Mouse (Mus musculus) neural tube, embryonic 12.5 days (tissue): ENCODE measurements around the gene Nptxr. TPM values are rescaled to one million over a fixed set of nuclear protein-coding genes. Genes with fewer than 3 reads are reported as not detected.
"Not testable (repeated sequence)": the region's sequence is repeated elsewhere in the genome, so short reads cannot be mapped to it uniquely, and the experiment has no call there.

ENCODE experiments used
- ATAC-seq: fragments of 200-750 bp; cut with Nextera tagmentation; 2 replicates; pipeline ENCODE4 v1.8.0; 2017; ENCODE audit warnings: low read depth, mild to moderate bottlenecking, moderate TSS enrichment, moderate library complexity; ENCODE audit not compliant: low FRiP score
- H3K27ac ChIP-seq: fragments of 300-500 bp; sonication (generic); 2 replicates; pipeline ENCODE4 v1.5.1; 2016
- H3K27me3 ChIP-seq: fragments of 300-500 bp; sonication (generic); replicated peaks from 2 replicates; pipeline ENCODE4 v1.6.1; 2016; ENCODE audit warnings: mild to moderate bottlenecking
- H3K36me3 ChIP-seq: fragments of 300-500 bp; sonication (generic); 2 replicates; pipeline ENCODE4 v1.6.1; 2016; ENCODE audit warnings: mild to moderate bottlenecking
- H3K4me1 ChIP-seq: fragments of 300-500 bp; sonication (generic); 2 replicates; pipeline ENCODE4 v1.6.1; 2016
- H3K4me2 ChIP-seq: fragments of 300-500 bp; sonication (generic); replicated peaks from 2 replicates; pipeline ENCODE4 v1.6.1; 2016; ENCODE audit warnings: mild to moderate bottlenecking
- H3K4me3 ChIP-seq: fragments of 300-500 bp; sonication (generic); 2 replicates; pipeline ENCODE4 v1.5.1; 2016
- H3K9ac ChIP-seq: fragments of 300-500 bp; sonication (generic); 2 replicates; pipeline ENCODE4 v1.6.1; 2016; ENCODE audit warnings: mild to moderate bottlenecking
- H3K9me3 ChIP-seq: fragments of 300-500 bp; sonication (generic); 2 replicates; pipeline ENCODE4 v1.6.1; 2016; ENCODE audit warnings: mild to moderate bottlenecking
- WGBS: fragments of 180-500 bp; shearing (Covaris S2); methylation state at CpG from one replicate; pipeline ENCODE4 v1.1.7; 2016; 5-methylcytosine and 5-hydroxymethylcytosine counted together
- polyA plus RNA-seq: library from polyadenylated mRNA; unstranded; fragments of >200 nt; fragmentation: Nextera tagmentation; extraction: Ambion mirVana; gene quantifications from 2 replicates; pipeline ENCODE4 v1.2.1, GENCODE M21; 2016

Nptxr gene
- polyA plus RNA-seq, 1 experiment from 2014 or later: 13.6 TPM

- not testable (repeated sequence) for H3K4me3 ChIP-seq, H3K4me2 ChIP-seq, H3K9me3 ChIP-seq, H3K27ac ChIP-seq, H3K9ac ChIP-seq, H3K27me3 ChIP-seq, H3K4me1 ChIP-seq, ATAC-seq, H3K36me3 ChIP-seq
- 68% methylated on average over 2 of the region's 2 CpGs for WGBS
These were observed 8.3 kb upstream of the Nptxr start for GRCm38 (mm10) chr15:79812840-79813239.

GRCm38 (mm10) chr15:79810997-79811396 lies 6.4 kb upstream of the Nptxr start:
- ATAC-seq: no peak
- H3K4me3 ChIP-seq: no peak overlapping the region
- no peak overlapping the region for H3K4me2 ChIP-seq
- H3K4me1 ChIP-seq: no peaks in the 10 kb centered on the region
- no peaks in the 10 kb centered on the region for H3K36me3 ChIP-seq
- 77% methylated on average over 4 of the region's 4 CpGs for WGBS
- no peak overlapping the region for H3K9ac ChIP-seq
- H3K27me3 ChIP-seq: peaks cover 18% of the 10 kb centered on the region
- H3K9me3 ChIP-seq: no peaks in the 10 kb centered on the region
- H3K27ac ChIP-seq: no peak overlapping the region

GRCm38 (mm10) chr15:79810061-79810460 lies 5.5 kb upstream of the Nptxr start:
- Histone ChIP-seq H3K4me3 (no peak overlapping the region), H3K27ac (no peak overlapping the region), H3K4me2 (no peak overlapping the region), H3K9ac (no peak overlapping the region), H3K27me3 (peaks cover 27% of the 10 kb centered on the region), H3K4me1 (peaks cover under 1% of the 10 kb centered on the region), H3K9me3 (no peaks in the 10 kb centered on the region), H3K36me3 (no peaks in the 10 kb centered on the region)
- ATAC-seq: no peak
- 61% methylated on average over 3 of the region's 3 CpGs for WGBS

GRCm38 (mm10) chr15:79808658-79809057 lies 4.1 kb upstream of the Nptxr start:
- no peak overlapping the region for H3K27ac ChIP-seq
- H3K36me3 ChIP-seq: no peaks in the 10 kb centered on the region
- H3K27me3 ChIP-seq: peaks cover 41% of the 10 kb centered on the region
- no peak for ATAC-seq
- H3K4me3 ChIP-seq: no peak overlapping the region
- 57% methylated on average over 5 of the region's 5 CpGs for WGBS
- peaks cover 10% of the 10 kb centered on the region for H3K4me1 ChIP-seq
- H3K9me3 ChIP-seq: no peaks in the 10 kb centered on the region
- H3K9ac ChIP-seq: no peak overlapping the region
- H3K4me2 ChIP-seq: no peak overlapping the region

GRCm38 (mm10) chr15:79808114-79808513 lies 3.5 kb upstream of the Nptxr start:
- no peak for ATAC-seq
- Histone ChIP-seq H3K36me3 (no peaks in the 10 kb centered on the region), H3K4me1 (peaks cover 11% of the 10 kb centered on the region), H3K9ac (no peak overlapping the region), H3K4me3 (no peak overlapping the region), H3K27ac (no peak overlapping the region), H3K9me3 (no peaks in the 10 kb centered on the region), H3K27me3 (peaks cover 46% of the 10 kb centered on the region), H3K4me2 (no peak overlapping the region)
- WGBS: 37% methylated on average over 5 of the region's 5 CpGs

GRCm38 (mm10) chr15:79807050-79807449 lies 2.5 kb upstream of the Nptxr start:
- H3K9me3 ChIP-seq: no peaks in the 10 kb centered on the region
- WGBS: 53% methylated on average over 1 of the region's 1 CpGs
- peaks cover 11% of the 10 kb centered on the region for H3K4me1 ChIP-seq
- ATAC-seq: no peak
- no peaks in the 10 kb centered on the region for H3K36me3 ChIP-seq
- H3K4me3 ChIP-seq: no peak overlapping the region
- no peak overlapping the region for H3K4me2 ChIP-seq
- H3K27ac ChIP-seq: no peak overlapping the region
- H3K9ac ChIP-seq: no peak overlapping the region
- H3K27me3 ChIP-seq: peaks cover 57% of the 10 kb centered on the region

- H3K27me3 ChIP-seq: peaks cover 62% of the 10 kb centered on the region
- peaks cover 11% of the 10 kb centered on the region for H3K4me1 ChIP-seq
- H3K4me3 ChIP-seq: no peak overlapping the region
- 18% methylated on average over 8 of the region's 8 CpGs for WGBS
- H3K9me3 ChIP-seq: no peaks in the 10 kb centered on the region
- no peaks in the 10 kb centered on the region for H3K36me3 ChIP-seq
- H3K4me2 ChIP-seq: peak overlapping the region; percentile 90
- no peak for ATAC-seq
- H3K9ac ChIP-seq: no peak overlapping the region
- no peak overlapping the region for H3K27ac ChIP-seq
These were observed 680 bp upstream of the Nptxr start for GRCm38 (mm10) chr15:79805246-79805645.

GRCm38 (mm10) chr15:79803533-79804351 lies 824 bp downstream of the Nptxr start:
- Histone ChIP-seq H3K4me3 (peak overlapping the region; percentile 64), H3K27me3 (peaks cover 62% of the 10 kb centered on the region), H3K9me3 (no peaks in the 10 kb centered on the region), H3K4me2 (peak overlapping the region; percentile 90), H3K36me3 (no peaks in the 10 kb centered on the region), H3K9ac (peak overlapping the region; percentile 77), H3K4me1 (peaks cover 14% of the 10 kb centered on the region), H3K27ac (0 out of 2 replicates have a peak overlapping the region, but pooled peaks have one; percentile 32)
- WGBS: 4% methylated on average over 81 of the region's 81 CpGs
- ATAC-seq: peak; percentile 38

GRCm38 (mm10) chr15:79802304-79802703 lies 2.3 kb downstream of the Nptxr start:
- 73% methylated on average over 4 of the region's 4 CpGs for WGBS
- Histone ChIP-seq H3K4me3 (no peak overlapping the region), H3K4me1 (peaks cover 14% of the 10 kb centered on the region), H3K36me3 (no peaks in the 10 kb centered on the region), H3K9ac (no peak overlapping the region), H3K27ac (no peak overlapping the region), H3K4me2 (no peak overlapping the region), H3K27me3 (peaks cover 57% of the 10 kb centered on the region), H3K9me3 (no peaks in the 10 kb centered on the region)
- no peak for ATAC-seq

GRCm38 (mm10) chr15:79801646-79802045 lies 2.9 kb downstream of the Nptxr start:
- 74% methylated on average over 2 of the region's 2 CpGs for WGBS
- H3K4me1 ChIP-seq: peaks cover 14% of the 10 kb centered on the region
- H3K9me3 ChIP-seq: no peaks in the 10 kb centered on the region
- H3K9ac ChIP-seq: no peak overlapping the region
- no peak overlapping the region for H3K4me3 ChIP-seq
- no peak overlapping the region for H3K4me2 ChIP-seq
- H3K27ac ChIP-seq: no peak overlapping the region
- no peaks in the 10 kb centered on the region for H3K36me3 ChIP-seq
- no peak for ATAC-seq
- peaks cover 51% of the 10 kb centered on the region for H3K27me3 ChIP-seq

- Histone ChIP-seq H3K27ac (no peak overlapping the region), H3K4me3 (no peak overlapping the region), H3K36me3 (no peaks in the 10 kb centered on the region), H3K9me3 (no peaks in the 10 kb centered on the region), H3K4me2 (no peak overlapping the region), H3K27me3 (peaks cover 42% of the 10 kb centered on the region), H3K4me1 (peaks cover 14% of the 10 kb centered on the region), H3K9ac (no peak overlapping the region)
- ATAC-seq: no peak
- 51% methylated on average over 11 of the region's 11 CpGs for WGBS
These were observed 3.9 kb downstream of the Nptxr start for GRCm38 (mm10) chr15:79800701-79801100.

- no peaks in the 10 kb centered on the region for H3K36me3 ChIP-seq
- peaks cover 3% of the 10 kb centered on the region; the same call in 1 of the 2 replicates for H3K4me1 ChIP-seq
- H3K4me3 ChIP-seq: no peak overlapping the region
- H3K4me2 ChIP-seq: no peak overlapping the region
- peaks cover 27% of the 10 kb centered on the region for H3K27me3 ChIP-seq
- H3K27ac ChIP-seq: no peak overlapping the region
- no peaks in the 10 kb centered on the region for H3K9me3 ChIP-seq
- 88% methylated on average over 10 of the region's 10 CpGs for WGBS
- H3K9ac ChIP-seq: no peak overlapping the region
- no peak for ATAC-seq
These were observed 6.0 kb downstream of the Nptxr start for GRCm38 (mm10) chr15:79798591-79798990.

GRCm38 (mm10) chr15:79797680-79798079 lies 6.9 kb downstream of the Nptxr start:
- Histone ChIP-seq H3K9me3 (no peaks in the 10 kb centered on the region), H3K4me2 (no peak overlapping the region), H3K9ac (no peak overlapping the region), H3K4me1 (0 out of 2 replicates have a peak, but pooled peaks cover 3% of the 10 kb centered on the region), H3K4me3 (no peak overlapping the region), H3K27me3 (peaks cover 22% of the 10 kb centered on the region), H3K36me3 (no peaks in the 10 kb centered on the region), H3K27ac (no peak overlapping the region)
- no peak for ATAC-seq
- 88% methylated on average over 8 of the region's 8 CpGs for WGBS
